Mouse (Mus musculus): ENCODE measurements around the gene Dus1l.
"Not testable (repeated sequence)": the region's sequence is repeated elsewhere in the genome, so short reads cannot be mapped to it uniquely, and the experiment has no call there.

DNA sequence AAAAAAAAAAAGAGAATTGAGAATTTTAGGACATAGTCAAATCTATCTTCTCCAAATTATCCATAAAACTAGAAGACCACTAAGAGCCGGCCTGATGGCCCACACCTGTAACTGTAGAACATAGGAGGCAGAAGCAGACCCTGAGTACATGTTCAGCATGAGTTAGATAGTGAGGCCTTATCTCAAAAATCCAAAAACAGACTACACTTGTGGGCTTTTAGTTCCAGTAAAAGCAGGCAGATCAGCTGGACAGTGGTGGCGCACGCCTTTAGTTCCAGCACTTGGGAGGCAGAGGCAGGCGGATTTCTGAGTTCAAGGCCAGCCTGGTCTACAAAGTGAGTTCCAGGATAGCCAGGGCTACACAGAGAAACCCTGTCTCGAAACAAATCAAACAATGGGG is 36.8 kb upstream of the Dus1l start:
- not testable (repeated sequence) for TF ChIP-seq CTCF (IDR thresholded peaks at IDR 0.05; ENCODE audit: low read depth); EP300 (optimal IDR thresholded peaks at IDR 0.05)
